10 mouse cellular contexts compared by ENCODE assay signal in genomic region chr2:61455902-61456301, GRCm38 (mm10).
DNase-seq lines count a peak whose midpoint lies in the region; ATAC-seq and TF ChIP-seq lines count a peak whose summit lies in the region.
"Had no signal": no experiment of that assay in that cellular context is flagged by ENCODE, and none has a peak within 500 bp of the region (broad histone marks: within the 10 kb centered on the region; RNA-seq: fewer than 3 reads in every experiment).

No protein-coding gene starts in this region.

- H3K27me3 ChIP-seq in hindbrain, embryonic 10.5 days (ENCODE audit: insufficient read depth, poor library complexity, severe bottlenecking) = 0 out of 2 replicates have a peak, but pooled peaks cover 5% of the 10 kb centered on the region
- H3K27me3 ChIP-seq in hindbrain, embryonic 13.5 days = no peaks in the 10 kb centered on the region
- no peaks in the 10 kb centered on the region for H3K27me3 ChIP-seq in embryonic facial prominence, embryonic 14.5 days (replicated peaks; ENCODE audit: control insufficient read depth, insufficient read depth, low read length)
- no peaks in the 10 kb centered on the region for H3K27me3 ChIP-seq in kidney, postnatal 0 days (ENCODE audit: insufficient read depth, low read length)
- H3K27me3 ChIP-seq: embryonic facial prominence, embryonic 12.5 days; lung, embryonic 15.5 days had no signal

- H3K4me3 ChIP-seq in hindbrain, embryonic 10.5 days = no peak overlapping the region
- no peak overlapping the region for H3K4me3 ChIP-seq in hindbrain, embryonic 13.5 days
- no peak overlapping the region for H3K4me3 ChIP-seq in embryonic facial prominence, embryonic 14.5 days (ENCODE audit: low read depth, low read length)
- H3K4me3 ChIP-seq in kidney, postnatal 0 days (replicated peaks; ENCODE audit: low read depth, low read length) = no peak overlapping the region
- H3K4me3 ChIP-seq: embryonic facial prominence, embryonic 12.5 days; lung, embryonic 15.5 days had no signal

- H3K9ac ChIP-seq in hindbrain, embryonic 13.5 days = no peak overlapping the region
- no peak overlapping the region for H3K9ac ChIP-seq in embryonic facial prominence, embryonic 14.5 days (ENCODE audit: low read depth, low read length)
- H3K9ac ChIP-seq in kidney, postnatal 0 days (ENCODE audit: low read depth, low read length) = no peak overlapping the region
- H3K9ac ChIP-seq: embryonic facial prominence, embryonic 12.5 days; lung, embryonic 15.5 days had no signal

- DNase-seq in hindbrain, embryonic 10.5 days (ENCODE audit: low spot score) = peak; percentile 55
- peak; percentile 32 to 47 for DNase-seq in CD8-positive naive resting alpha-beta T cell, adult 2 months (ENCODE audit: low read depth in 2 of 2, low spot score in 2 of 2)
- peak; percentile 19 to 20 for DNase-seq in adrenal gland, postnatal 4 days (ENCODE audit: low spot score in 2 of 2)
- DNase-seq in embryonic facial prominence, embryonic 14.5 days (ENCODE audit: low spot score) = peak; percentile 52
- peak; percentile 62 for DNase-seq in kidney, postnatal 0 days (ENCODE audit: low spot score)
- peak; percentile 56 for DNase-seq in lung, postnatal 25 days (ENCODE audit: low spot score)
- peak; percentile 85 for DNase-seq in testis, postnatal 10 days (ENCODE audit: low spot score)

- H3K4me2 ChIP-seq in hindbrain, embryonic 13.5 days = no peak overlapping the region
- H3K4me2 ChIP-seq in embryonic facial prominence, embryonic 14.5 days (ENCODE audit: low read depth, low read length) = no peak overlapping the region
- H3K4me2 ChIP-seq in kidney, postnatal 0 days (ENCODE audit: low read length) = no peak overlapping the region
- H3K4me2 ChIP-seq: embryonic facial prominence, embryonic 12.5 days; lung, embryonic 15.5 days had no signal

- no peaks in the 10 kb centered on the region for H3K9me3 ChIP-seq in hindbrain, embryonic 10.5 days
- H3K9me3 ChIP-seq in hindbrain, embryonic 13.5 days = no peaks in the 10 kb centered on the region
- H3K9me3 ChIP-seq in embryonic facial prominence, embryonic 14.5 days (ENCODE audit: control insufficient read depth, low read length) = no peaks in the 10 kb centered on the region
- H3K9me3 ChIP-seq in kidney, postnatal 0 days (replicated peaks; ENCODE audit: low read length) = no peaks in the 10 kb centered on the region
- H3K9me3 ChIP-seq: embryonic facial prominence, embryonic 12.5 days; lung, embryonic 15.5 days had no signal

- WGBS in hindbrain, embryonic 10.5 days = 23% methylated on average over 5 of the region's 5 CpGs
- WGBS in hindbrain, embryonic 13.5 days = 27% methylated on average over 5 of the region's 5 CpGs
- 25% methylated on average over 5 of the region's 5 CpGs for WGBS in embryonic facial prominence, embryonic 14.5 days
- 32% methylated on average over 5 of the region's 5 CpGs for WGBS in kidney, postnatal 0 days

- ATAC-seq in hindbrain, embryonic 13.5 days (ENCODE audit: low FRiP score) = no peak
- ATAC-seq in embryonic facial prominence, embryonic 14.5 days (ENCODE audit: low read depth) = no peak
- ATAC-seq in kidney, postnatal 0 days (replicated peaks; ENCODE audit: low FRiP score, low read depth) = no peak

- peaks cover 8% of the 10 kb centered on the region for H3K4me1 ChIP-seq in hindbrain, embryonic 10.5 days (replicated peaks)
- H3K4me1 ChIP-seq in hindbrain, embryonic 13.5 days (replicated peaks) = peaks cover 8% of the 10 kb centered on the region
- H3K4me1 ChIP-seq in embryonic facial prominence, embryonic 14.5 days (ENCODE audit: control insufficient read depth, insufficient read depth, low read length) = peaks cover 6% of the 10 kb centered on the region; the same call in 1 of the 2 replicates
- H3K4me1 ChIP-seq in kidney, postnatal 0 days (replicated peaks; ENCODE audit: insufficient read depth, low read length) = 0 out of 2 replicates have a peak, but pooled peaks cover 3% of the 10 kb centered on the region

- peak; percentile 72 for TF ChIP-seq CTCF in kidney, postnatal 0 days (IDR thresholded peaks at IDR 0.05; ENCODE audit: low read depth)

- H3K27ac ChIP-seq in hindbrain, embryonic 10.5 days = no peak overlapping the region
- no peak overlapping the region for H3K27ac ChIP-seq in hindbrain, embryonic 13.5 days
- H3K27ac ChIP-seq in embryonic facial prominence, embryonic 14.5 days (replicated peaks; ENCODE audit: low read depth, low read length) = no peak overlapping the region
- H3K27ac ChIP-seq in kidney, postnatal 0 days = no peak overlapping the region
- H3K27ac ChIP-seq: embryonic facial prominence, embryonic 12.5 days; lung, embryonic 15.5 days had no signal

- no peaks in the 10 kb centered on the region for H3K36me3 ChIP-seq in hindbrain, embryonic 10.5 days
- H3K36me3 ChIP-seq in hindbrain, embryonic 13.5 days = no peaks in the 10 kb centered on the region
- no peaks in the 10 kb centered on the region for H3K36me3 ChIP-seq in embryonic facial prominence, embryonic 14.5 days (ENCODE audit: control insufficient read depth, insufficient read depth, low read length)
- H3K36me3 ChIP-seq in kidney, postnatal 0 days (ENCODE audit: insufficient read depth, low read length) = no peaks in the 10 kb centered on the region
- H3K36me3 ChIP-seq: embryonic facial prominence, embryonic 12.5 days; lung, embryonic 15.5 days had no signal

Comparison
In these comparisons a context has a peak if more than half of its experiments do, and no peak if none do; other contexts are left out.
1. DNase-seq: peak in every context shown above with its lines; median percentile 85 in testis, postnatal 10 days; 62 in kidney, postnatal 0 days; 56 in lung, postnatal 25 days; 55 in hindbrain, embryonic 10.5 days; 52 in embryonic facial prominence, embryonic 14.5 days; 40 in CD8-positive naive resting alpha-beta T cell, adult 2 months; 20 in adrenal gland, postnatal 4 days.